Mouse (Mus musculus): ENCODE results near the gene Cacna2d3.

GRCm38 (mm10) chr14:28969247-28969646 is 752.4 kb downstream of the Cacna2d3 start:
- TF ChIP-seq EP300 (IDR thresholded peaks at IDR 0.05; ENCODE audit: low read depth) (no peak), CTCF (IDR thresholded peaks at IDR 0.05; ENCODE audit: low read depth) (no peak)

Measured in liver, postnatal 0 days (tissue).